Mouse (Mus musculus): ENCODE measurements at regions not wholly inside any gene's neighbourhood (a gene's known extent, or its start where the extent isn't known, plus 50 kb on each side); places are given as distances from the start of the nearest gene placed in this dataset.

GRCm38 (mm10) chr10:120647323-120647722 lies 171.1 kb upstream of the Hmga2 start:
- H3K9ac ChIP-seq (ENCODE audit: insufficient read depth, low read depth, low read length, poor library complexity, severe bottlenecking): no peak overlapping the region

GRCm38 (mm10) chr10:120646862-120647311 lies 170.6 kb upstream of the Hmga2 start:
- no peaks in the 10 kb centered on the region for H3K4me1 ChIP-seq (ENCODE audit: control insufficient read depth in 2 of 2, insufficient read depth in 2 of 2, low read length in 2 of 2, poor library complexity in 1 of 2)
- H3K9me3 ChIP-seq (ENCODE audit: control insufficient read depth, insufficient read depth, low read depth, low read length): no peaks in the 10 kb centered on the region
- no peak overlapping the region; the same call in 1 of the 2 replicates for H3K9ac ChIP-seq (ENCODE audit: insufficient read depth, low read depth, low read length, poor library complexity, severe bottlenecking)
- in situ Hi-C loops (cut with MboI; ENCODE audit: low sequenced_read_pairs in 2 of 2, unreplicated experiment in 2 of 2): no loop called here
- TF ChIP-seq ZNF384 (IDR thresholded peaks at IDR 0.05; ENCODE audit: low read depth, low read length) (no peak), ZC3H11A (IDR thresholded peaks at IDR 0.05; ENCODE audit: borderline replicate concordance, low read depth, low read length) (no peak), HCFC1 (IDR thresholded peaks at IDR 0.05; ENCODE audit: borderline replicate concordance, insufficient read depth, low read length) (no peak), CHD2 (IDR thresholded peaks at IDR 0.05; ENCODE audit: low read depth, low read length) (no peak), MAFK (IDR thresholded peaks at IDR 0.05; ENCODE audit: insufficient read depth, low read depth, low read length) (no peak)
- H3K36me3 ChIP-seq (ENCODE audit: control insufficient read depth, insufficient read depth, low read length, poor library complexity, severe bottlenecking): no peaks in the 10 kb centered on the region
- DNase-seq (ENCODE audit: low read depth, low spot score): no peak
- H3K4me3 ChIP-seq (ENCODE audit: insufficient read depth in 1 of 2, low read depth in 1 of 2, low read length in 2 of 2, poor library complexity in 1 of 2, severe bottlenecking in 1 of 2): no peak overlapping the region
- H3K27ac ChIP-seq (ENCODE audit: insufficient read depth, low read depth, low read length, poor library complexity, severe bottlenecking): no peak overlapping the region

More at GRCm38 (mm10) chr10:120647323-120647722, 171.1 kb upstream of the Hmga2 start:
- Histone ChIP-seq H3K4me1 (ENCODE audit: control insufficient read depth in 2 of 2, insufficient read depth in 2 of 2, low read length in 2 of 2, poor library complexity in 1 of 2) (no peaks in the 10 kb centered on the region), H3K9me3 (ENCODE audit: control insufficient read depth, insufficient read depth, low read depth, low read length) (no peaks in the 10 kb centered on the region), H3K27ac (ENCODE audit: insufficient read depth, low read depth, low read length, poor library complexity, severe bottlenecking) (no peak overlapping the region), H3K36me3 (ENCODE audit: control insufficient read depth, insufficient read depth, low read length, poor library complexity, severe bottlenecking) (no peaks in the 10 kb centered on the region), H3K4me3 (ENCODE audit: insufficient read depth in 1 of 2, low read depth in 1 of 2, low read length in 2 of 2, poor library complexity in 1 of 2, severe bottlenecking in 1 of 2) (no peak overlapping the region)
- no peak for DNase-seq (ENCODE audit: low read depth, low spot score)
- in situ Hi-C loops (cut with MboI; ENCODE audit: low sequenced_read_pairs in 2 of 2, unreplicated experiment in 2 of 2): no loop called here
- TF ChIP-seq ZNF384 (IDR thresholded peaks at IDR 0.05; ENCODE audit: low read depth, low read length) (no peak), CHD2 (IDR thresholded peaks at IDR 0.05; ENCODE audit: low read depth, low read length) (no peak), HCFC1 (IDR thresholded peaks at IDR 0.05; ENCODE audit: borderline replicate concordance, insufficient read depth, low read length) (no peak), ZC3H11A (IDR thresholded peaks at IDR 0.05; ENCODE audit: borderline replicate concordance, low read depth, low read length) (no peak), MAFK (IDR thresholded peaks at IDR 0.05; ENCODE audit: insufficient read depth, low read depth, low read length) (no peak)

GRCm38 (mm10) chr10:120640847-120641246 lies 164.6 kb upstream of the Hmga2 start:
- H3K27ac ChIP-seq (ENCODE audit: insufficient read depth, low read depth, low read length, poor library complexity, severe bottlenecking): no peak overlapping the region
- no peak for DNase-seq (ENCODE audit: low read depth, low spot score)
- in situ Hi-C loops (cut with MboI; ENCODE audit: low sequenced_read_pairs in 2 of 2, unreplicated experiment in 2 of 2): no loop called here
- no peaks in the 10 kb centered on the region for H3K4me1 ChIP-seq (ENCODE audit: control insufficient read depth in 2 of 2, insufficient read depth in 2 of 2, low read length in 2 of 2, poor library complexity in 1 of 2)
- no peaks in the 10 kb centered on the region for H3K36me3 ChIP-seq (ENCODE audit: control insufficient read depth, insufficient read depth, low read length, poor library complexity, severe bottlenecking)
- H3K9me3 ChIP-seq (ENCODE audit: control insufficient read depth, insufficient read depth, low read depth, low read length): no peaks in the 10 kb centered on the region
- no peak overlapping the region for H3K4me3 ChIP-seq (ENCODE audit: insufficient read depth in 1 of 2, low read depth in 1 of 2, low read length in 2 of 2, poor library complexity in 1 of 2, severe bottlenecking in 1 of 2)
- TF ChIP-seq HCFC1 (IDR thresholded peaks at IDR 0.05; ENCODE audit: borderline replicate concordance, insufficient read depth, low read length): no peak
- H3K9ac ChIP-seq (ENCODE audit: insufficient read depth, low read depth, low read length, poor library complexity, severe bottlenecking): no peak overlapping the region

GRCm38 (mm10) chr10:120638316-120638715 lies 162.0 kb upstream of the Hmga2 start:
- TF ChIP-seq HCFC1 (IDR thresholded peaks at IDR 0.05; ENCODE audit: borderline replicate concordance, insufficient read depth, low read length) (no peak), MAFK (IDR thresholded peaks at IDR 0.05; ENCODE audit: insufficient read depth, low read depth, low read length) (no peak), ZC3H11A (IDR thresholded peaks at IDR 0.05; ENCODE audit: borderline replicate concordance, low read depth, low read length) (no peak), CHD2 (IDR thresholded peaks at IDR 0.05; ENCODE audit: low read depth, low read length) (no peak), ZNF384 (IDR thresholded peaks at IDR 0.05; ENCODE audit: low read depth, low read length) (no peak)
- peaks cover 0 to 2% of the 10 kb centered on the region in 2 experiments; a peak in 1 of 4 replicates for H3K4me1 ChIP-seq (ENCODE audit: control insufficient read depth in 2 of 2, insufficient read depth in 2 of 2, low read length in 2 of 2, poor library complexity in 1 of 2)
- H3K9ac ChIP-seq (ENCODE audit: insufficient read depth, low read depth, low read length, poor library complexity, severe bottlenecking): no peak overlapping the region
- DNase-seq (ENCODE audit: low read depth, low spot score): no peak
- no peak overlapping the region for H3K4me3 ChIP-seq (ENCODE audit: insufficient read depth in 1 of 2, low read depth in 1 of 2, low read length in 2 of 2, poor library complexity in 1 of 2, severe bottlenecking in 1 of 2)
- H3K27ac ChIP-seq (ENCODE audit: insufficient read depth, low read depth, low read length, poor library complexity, severe bottlenecking): no peak overlapping the region
- in situ Hi-C loops (cut with MboI; ENCODE audit: low sequenced_read_pairs in 2 of 2, unreplicated experiment in 2 of 2): no loop called here
- H3K36me3 ChIP-seq (ENCODE audit: control insufficient read depth, insufficient read depth, low read length, poor library complexity, severe bottlenecking): no peaks in the 10 kb centered on the region
- no peaks in the 10 kb centered on the region for H3K9me3 ChIP-seq (ENCODE audit: control insufficient read depth, insufficient read depth, low read depth, low read length)

All from ES-E14 (cell line).